Mouse (Mus musculus) lung, postnatal 0 days (tissue): ENCODE results near the gene Bhmt. TPM values are rescaled to one million over a fixed set of nuclear protein-coding genes. Genes with fewer than 3 reads are reported as not detected.

ENCODE experiments used
- ATAC-seq: fragments of 200-750 bp; cut with Nextera tagmentation; 2 replicates; pipeline ENCODE4 v1.8.0; 2017; ENCODE audit warnings: moderate library complexity
- DNase-seq: peaks from one replicate; pipeline ENCODE4 v3.0.0-alpha.2; 2016; ENCODE audit warnings: low spot score
- H3K27ac ChIP-seq: fragments of 300-500 bp; sonication (generic); 2 replicates; pipeline ENCODE4 v1.5.1; 2014; ENCODE audit warnings: antibody characterized with exemption, mild to moderate bottlenecking, low read length, mixed read lengths
- H3K27me3 ChIP-seq: fragments of 300-500 bp; sonication (generic); replicated peaks from 2 replicates; pipeline ENCODE4 v1.6.1; 2014; ENCODE audit warnings: low read length, mixed read lengths; ENCODE audit not compliant: insufficient read depth
- H3K36me3 ChIP-seq: fragments of 300-500 bp; sonication (generic); 2 replicates; pipeline ENCODE4 v1.6.1; 2014; ENCODE audit warnings: low read length, mixed read lengths; ENCODE audit not compliant: insufficient read depth
- H3K4me1 ChIP-seq: fragments of 300-500 bp; sonication (generic); 2 replicates; pipeline ENCODE4 v1.6.1; 2014; ENCODE audit warnings: antibody characterized with exemption, low read depth, low read length, mixed read lengths; ENCODE audit not compliant: insufficient read depth
- H3K4me2 ChIP-seq: fragments of 300-500 bp; sonication (generic); replicated peaks from 2 replicates; pipeline ENCODE4 v1.6.1; 2014; ENCODE audit warnings: low read depth, mild to moderate bottlenecking, low read length, moderate library complexity, mixed read lengths
- H3K4me3 ChIP-seq: fragments of 300-500 bp; sonication (generic); 2 replicates; pipeline ENCODE4 v1.5.1; 2014; ENCODE audit warnings: low read depth, low read length
- H3K9ac ChIP-seq: fragments of 300-500 bp; sonication (generic); replicated peaks from 2 replicates; pipeline ENCODE4 v1.6.1; 2014; ENCODE audit warnings: low read depth, mild to moderate bottlenecking
- H3K9me3 ChIP-seq: fragments of 300-500 bp; sonication (generic); 2 replicates; pipeline ENCODE4 v1.6.1; 2016; ENCODE audit warnings: low read length, mixed read lengths
- CTCF ChIP-seq: IDR thresholded peaks from 2 replicates; pipeline ENCODE4 v1.5.1; 2016; ENCODE audit warnings: antibody characterized with exemption, mild to moderate bottlenecking
- EP300 ChIP-seq: IDR thresholded peaks from 2 replicates; pipeline ENCODE4 v1.6.1; 2016; ENCODE audit warnings: antibody characterized with exemption, mild to moderate bottlenecking, control low read depth
- WGBS: fragments of 180-500 bp; shearing (Covaris S2); extraction: QIAGEN DNeasy Blood & Tissue Kit; methylation state at CpG from one replicate; pipeline ENCODE4 v1.1.7; 2014; 5-methylcytosine and 5-hydroxymethylcytosine counted together
- polyA plus RNA-seq: library from polyadenylated mRNA; unstranded; fragments of >200 nt; fragmentation: Nextera tagmentation; extraction: Ambion mirVana; gene quantifications from 2 replicates; pipeline ENCODE4 v1.2.1, GENCODE M21; 2015

The Bhmt gene
- 0.15 and 0.18 TPM in 2 replicates for polyA plus RNA-seq

DNA sequence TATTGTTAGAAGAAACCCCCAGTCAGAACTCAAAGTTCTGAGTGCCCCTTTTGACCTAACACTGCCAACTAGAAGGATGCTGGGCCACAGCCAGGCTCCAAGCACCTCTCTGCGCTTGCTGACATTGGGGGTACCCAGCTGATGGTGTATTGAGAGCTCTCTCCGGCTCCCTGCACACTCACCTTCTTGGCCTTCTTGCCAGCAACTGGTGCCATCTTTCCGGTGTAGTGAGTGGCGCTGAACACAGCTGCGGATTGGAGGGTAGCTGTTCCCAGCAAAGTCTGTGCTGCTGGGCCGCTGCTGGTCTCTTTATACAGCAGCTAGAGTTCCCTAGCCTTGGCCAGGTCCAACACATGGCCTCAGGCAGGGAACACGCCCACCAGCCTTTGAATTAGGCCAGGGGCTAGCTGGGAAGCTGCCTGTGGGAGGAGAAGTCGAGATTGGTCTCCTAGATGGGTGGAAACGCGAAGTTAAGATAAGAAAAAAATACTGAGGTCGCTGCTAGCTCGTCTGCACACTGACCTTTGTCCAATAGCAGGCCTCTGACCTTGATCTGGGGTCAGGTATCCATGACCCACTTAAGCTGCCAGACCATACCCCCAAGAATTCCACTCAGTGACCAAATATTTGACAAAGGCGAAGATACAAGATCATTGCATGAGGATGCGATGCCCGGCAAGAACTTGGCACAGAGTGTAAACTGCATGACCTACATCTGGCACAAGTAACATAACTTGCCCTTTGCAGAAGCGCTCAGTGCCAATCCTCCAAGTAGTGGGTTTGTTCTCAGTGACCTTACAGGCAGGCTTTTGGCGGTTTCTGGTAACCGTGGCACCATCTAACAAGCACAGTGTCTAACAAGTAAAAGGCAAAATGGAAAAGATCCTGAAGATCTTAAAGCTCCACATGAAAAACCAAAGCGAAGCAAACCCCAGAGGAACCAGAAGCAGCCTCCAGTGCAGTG lies at the start of gene Bhmt:
TSS of gene Bhmt (minus strand) at position 680 of the 964 bp plus-strand sequence.
- no peak within 1 kb of the TSS for H3K27ac ChIP-seq
- TF ChIP-seq EP300 (no peak), CTCF (no peak)
- H3K9me3 ChIP-seq, result no peaks in the 10 kb centered on the region
- H3K9ac ChIP-seq, result no peak within 1 kb of the TSS
- ATAC-seq, result no peak
- no peaks in the 10 kb centered on the region for H3K4me1 ChIP-seq
- 64% methylated on average over 19 of the region's 19 CpGs for WGBS
- no peak within 1 kb of the TSS for H3K4me2 ChIP-seq
- H3K4me3 ChIP-seq, result no peak within 1 kb of the TSS
- no peak for DNase-seq
- H3K27me3 ChIP-seq, result no peaks in the 10 kb centered on the region
- H3K36me3 ChIP-seq, result no peaks in the 10 kb centered on the region

- no peaks in the 10 kb centered on the region for H3K9me3 ChIP-seq
- ATAC-seq (no peak), DNase-seq (no peak)
- H3K27ac ChIP-seq, result no peak overlapping the region
- no peaks in the 10 kb centered on the region for H3K36me3 ChIP-seq
- H3K9ac ChIP-seq, result no peak overlapping the region
- H3K4me1 ChIP-seq, result no peaks in the 10 kb centered on the region
- 24% methylated on average over 5 of the region's 5 CpGs for WGBS
- TF ChIP-seq CTCF, result no peak
- TF ChIP-seq EP300, result no peak
- H3K4me3 ChIP-seq, result no peak overlapping the region
- no peaks in the 10 kb centered on the region for H3K27me3 ChIP-seq
- no peak overlapping the region for H3K4me2 ChIP-seq
Observed at GRCm38 (mm10) chr13:93687321-93687720, 49.6 kb upstream of the Bhmt start.

GRCm38 (mm10) chr13:93685226-93685625 lies 47.5 kb upstream of the Bhmt start:
- H3K4me1 ChIP-seq, result no peaks in the 10 kb centered on the region
- H3K9ac ChIP-seq, result no peak overlapping the region
- no peak overlapping the region for H3K4me3 ChIP-seq
- WGBS, result 83% methylated on average over 4 of the region's 4 CpGs
- no peaks in the 10 kb centered on the region for H3K27me3 ChIP-seq
- TF ChIP-seq CTCF, result no peak
- TF ChIP-seq EP300, result no peak
- no peak overlapping the region for H3K27ac ChIP-seq
- DNase-seq (no peak), ATAC-seq (no peak)
- H3K4me2 ChIP-seq, result no peak overlapping the region
- H3K36me3 ChIP-seq, result no peaks in the 10 kb centered on the region
- no peaks in the 10 kb centered on the region for H3K9me3 ChIP-seq

DNA sequence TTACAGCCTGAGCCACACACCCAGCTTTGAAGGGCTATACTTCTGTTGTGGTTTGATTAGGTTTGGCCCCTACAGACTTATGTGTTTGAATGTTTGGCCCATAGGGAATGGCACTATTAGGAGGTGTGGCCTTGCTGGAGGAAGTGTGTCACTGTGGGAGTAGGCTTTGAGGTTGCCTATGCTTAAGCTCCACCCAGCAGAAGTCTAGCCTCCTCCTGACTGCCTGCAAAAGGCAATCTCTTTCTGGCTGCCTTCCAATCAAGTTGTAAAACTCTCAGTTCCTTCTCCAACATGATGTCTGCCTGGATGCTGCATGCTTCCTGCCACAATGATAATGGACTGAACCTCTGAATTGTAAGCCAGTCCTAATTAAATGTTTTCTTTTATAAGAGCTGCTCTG lies 45.6 kb upstream of the Bhmt start:
- Histone ChIP-seq H3K9ac (no peak overlapping the region), H3K27me3 (no peaks in the 10 kb centered on the region), H3K4me2 (no peak overlapping the region), H3K9me3 (no peaks in the 10 kb centered on the region), H3K36me3 (no peaks in the 10 kb centered on the region), H3K27ac (no peak overlapping the region), H3K4me1 (no peaks in the 10 kb centered on the region), H3K4me3 (no peak overlapping the region)
- TF ChIP-seq CTCF (no peak), EP300 (no peak)
- no peak for ATAC-seq
- DNase-seq, result no peak

DNA sequence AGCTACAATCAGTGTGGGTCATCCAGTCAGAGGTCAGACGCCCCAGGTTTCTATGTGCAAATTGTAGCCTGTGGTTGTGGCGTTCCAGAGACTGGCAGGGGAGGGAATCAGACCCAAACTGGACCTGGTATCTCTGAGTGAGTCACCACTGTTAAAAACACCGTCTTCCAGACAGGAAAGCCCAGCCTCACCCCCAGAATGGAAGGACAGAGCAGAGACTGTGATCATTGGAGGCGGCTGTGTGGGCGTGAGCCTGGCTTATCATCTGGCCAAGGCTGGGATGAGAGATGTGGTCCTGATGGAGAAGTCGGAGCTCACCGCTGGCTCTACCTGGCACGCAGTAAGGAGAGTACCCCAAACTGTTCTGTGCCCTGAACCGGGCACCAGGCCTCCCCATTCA lies 39.1 kb upstream of the Bhmt start:
- no peaks in the 10 kb centered on the region for H3K9me3 ChIP-seq
- no peak overlapping the region for H3K9ac ChIP-seq
- no peak for TF ChIP-seq EP300
- no peak for TF ChIP-seq CTCF
- no peaks in the 10 kb centered on the region for H3K36me3 ChIP-seq
- ATAC-seq (no peak), DNase-seq (no peak)
- 0 out of 2 replicates have a peak, but pooled peaks cover 4% of the 10 kb centered on the region for H3K27me3 ChIP-seq
- no peak overlapping the region for H3K4me2 ChIP-seq
- WGBS, result 64% methylated on average over 9 of the region's 9 CpGs
- no peak overlapping the region for H3K27ac ChIP-seq
- no peak overlapping the region for H3K4me3 ChIP-seq
- H3K4me1 ChIP-seq, result no peaks in the 10 kb centered on the region

GRCm38 (mm10) chr13:93674131-93674561 lies 36.4 kb upstream of the Bhmt start, which contains the start of the genes Bhmt2 and Dmgdh:
Gene Bhmt2, minus strand, starts transcription at chr13:93674302.
Gene Dmgdh, plus strand, starts transcription at chr13:93674433.
- no peaks in the 10 kb centered on the region for H3K9me3 ChIP-seq
- 13% methylated on average over 31 of the region's 31 CpGs for WGBS
- DNase-seq, result no peak
- ATAC-seq, result no peak
- H3K27ac ChIP-seq, result no peak within 1 kb of the TSS
- 0 out of 2 replicates have a peak, but pooled peaks cover 4% of the 10 kb centered on the region for H3K27me3 ChIP-seq
- no peak within 1 kb of the TSS for H3K4me2 ChIP-seq
- H3K9ac ChIP-seq, result no peak within 1 kb of the TSS
- H3K4me3 ChIP-seq, result no peak within 1 kb of the TSS
- no peaks in the 10 kb centered on the region for H3K36me3 ChIP-seq
- TF ChIP-seq EP300, result no peak
- TF ChIP-seq CTCF, result no peak
- no peaks in the 10 kb centered on the region for H3K4me1 ChIP-seq
